Mouse (Mus musculus) bone marrow macrophage, adult 2 months (primary cell): ENCODE measurements around the gene Aaed1.

ENCODE experiments used
- CTCF ChIP-seq: IDR thresholded peaks from 2 replicates; pipeline ENCODE4 v1.5.1; 2012; ENCODE audit warnings: low read depth, mild to moderate bottlenecking, low read length, moderate library complexity
- POLR2A ChIP-seq: IDR thresholded peaks from 2 replicates; pipeline ENCODE4 v1.6.1; 2012; ENCODE audit warnings: mild to moderate bottlenecking, low read depth, low read length, borderline replicate concordance

DNA sequence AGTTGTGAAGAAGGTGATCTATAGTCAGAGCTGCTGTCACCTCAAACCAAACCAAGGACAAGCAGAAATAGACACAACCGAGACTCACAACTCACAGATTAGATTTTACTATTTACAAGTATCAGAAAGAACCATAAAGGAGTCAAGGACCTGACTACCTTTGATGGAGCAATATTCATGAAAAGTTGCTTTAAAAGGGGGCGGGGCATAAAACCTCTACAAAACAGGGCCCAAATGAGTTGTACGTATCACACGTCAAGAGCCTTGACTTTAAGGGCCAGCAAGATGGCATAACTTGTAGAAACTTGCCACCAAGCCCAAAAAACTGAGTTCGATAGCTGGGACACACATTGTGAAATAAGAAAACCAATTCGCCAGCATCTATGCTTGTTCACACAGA lies 47.9 kb downstream of the Aaed1 start:
- TF ChIP-seq CTCF: no peak
- TF ChIP-seq POLR2A: no peak
